Mouse (Mus musculus): ENCODE results near the gene Myh1. TPM values are rescaled to one million over a fixed set of nuclear protein-coding genes. Genes with fewer than 3 reads are reported as not detected.

The Myh1 gene
- polyA plus RNA-seq, 1 experiment from 2014 or later = 0.14 TPM

- no peaks in the 10 kb centered on the region for H3K27me3 ChIP-seq (ENCODE audit: control insufficient read depth, insufficient read depth, low read depth, low read length)
- H3K4me1 ChIP-seq (ENCODE audit: control insufficient read depth, low read depth, low read length) = no peaks in the 10 kb centered on the region
- H3K9me3 ChIP-seq (replicated peaks; ENCODE audit: control insufficient read depth, low read length) = no peaks in the 10 kb centered on the region
- 77% methylated on average over 4 of the region's 4 CpGs for WGBS (ENCODE audit: insufficient replicate concordance)
- no peak overlapping the region for H3K4me2 ChIP-seq (ENCODE audit: low read depth, low read length)
- ATAC-seq (ENCODE audit: low read depth) = no peak
- no peak overlapping the region for H3K4me3 ChIP-seq (ENCODE audit: low read depth, low read length)
- H3K27ac ChIP-seq (ENCODE audit: low read length) = no peak overlapping the region
- no peaks in the 10 kb centered on the region for H3K36me3 ChIP-seq (ENCODE audit: control insufficient read depth, insufficient read depth)
- H3K9ac ChIP-seq (ENCODE audit: low read depth, low read length) = no peak overlapping the region
These were observed 53.8 kb downstream of the Myh1 start for GRCm38 (mm10) chr11:67253691-67254090.

- Histone ChIP-seq H3K4me3 (ENCODE audit: low read depth, low read length) (no peak overlapping the region), H3K27me3 (ENCODE audit: control insufficient read depth, insufficient read depth, low read depth, low read length) (no peaks in the 10 kb centered on the region), H3K4me1 (ENCODE audit: control insufficient read depth, low read depth, low read length) (no peaks in the 10 kb centered on the region), H3K4me2 (ENCODE audit: low read depth, low read length) (no peak overlapping the region), H3K9me3 (replicated peaks; ENCODE audit: control insufficient read depth, low read length) (no peaks in the 10 kb centered on the region), H3K9ac (ENCODE audit: low read depth, low read length) (no peak overlapping the region), H3K36me3 (ENCODE audit: control insufficient read depth, insufficient read depth) (no peaks in the 10 kb centered on the region), H3K27ac (ENCODE audit: low read length) (no peak overlapping the region)
- WGBS (ENCODE audit: insufficient replicate concordance) = 67% methylated on average over 7 of the region's 7 CpGs
- no peak for ATAC-seq (ENCODE audit: low read depth)
These were observed 57.2 kb downstream of the Myh1 start for GRCm38 (mm10) chr11:67257048-67257447.

GRCm38 (mm10) chr11:67260956-67261355 is 61.1 kb downstream of the Myh1 start:
- 45% methylated on average over 6 of the region's 6 CpGs for WGBS (ENCODE audit: insufficient replicate concordance)

More at GRCm38 (mm10) chr11:67260956-67261355, 61.1 kb downstream of the Myh1 start:
- Histone ChIP-seq H3K27ac (ENCODE audit: low read length) (no peak overlapping the region), H3K9ac (ENCODE audit: low read depth, low read length) (no peak overlapping the region), H3K36me3 (ENCODE audit: control insufficient read depth, insufficient read depth) (no peaks in the 10 kb centered on the region), H3K4me2 (ENCODE audit: low read depth, low read length) (no peak overlapping the region), H3K9me3 (replicated peaks; ENCODE audit: control insufficient read depth, low read length) (no peaks in the 10 kb centered on the region), H3K4me1 (ENCODE audit: control insufficient read depth, low read depth, low read length) (no peaks in the 10 kb centered on the region), H3K27me3 (ENCODE audit: control insufficient read depth, insufficient read depth, low read depth, low read length) (no peaks in the 10 kb centered on the region), H3K4me3 (ENCODE audit: low read depth, low read length) (no peak overlapping the region)
- no peak for ATAC-seq (ENCODE audit: low read depth)

Other genes with a start within 250 kb of the Myh1 start
- not detected in 2 replicates for gene Tmem238l, start 243.4 kb upstream of the Myh1 start, polyA plus RNA-seq (2015; fragmentation: Nextera tagmentation; extraction: Ambion mirVana)
- 2.6 and 3.3 TPM in 2 replicates for gene Tmem220, start 174.9 kb upstream of the Myh1 start, polyA plus RNA-seq (2015; fragmentation: Nextera tagmentation; extraction: Ambion mirVana)
- 9.4 and 10.2 TPM in 2 replicates for gene Adprm, start 147.5 kb upstream of the Myh1 start, polyA plus RNA-seq (2015; fragmentation: Nextera tagmentation; extraction: Ambion mirVana)
- 5.0 and 5.5 TPM in 2 replicates for gene Sco1, start 147.4 kb upstream of the Myh1 start, polyA plus RNA-seq (2015; fragmentation: Nextera tagmentation; extraction: Ambion mirVana)
- gene Myh3, start 121.8 kb upstream of the Myh1 start, polyA plus RNA-seq (2015; fragmentation: Nextera tagmentation; extraction: Ambion mirVana) = 3.6 and 7.0 TPM in 2 replicates
- gene Myh2, start 29.0 kb upstream of the Myh1 start, polyA plus RNA-seq (2015; fragmentation: Nextera tagmentation; extraction: Ambion mirVana) = not detected in 2 replicates
- gene Myh4, start 38.0 kb downstream of the Myh1 start, polyA plus RNA-seq (2015; fragmentation: Nextera tagmentation; extraction: Ambion mirVana) = 0.07 and 0.20 TPM in 2 replicates
- gene Myh8, start 77.1 kb downstream of the Myh1 start, polyA plus RNA-seq (2015; fragmentation: Nextera tagmentation; extraction: Ambion mirVana) = 8.0 and 20.5 TPM in 2 replicates
- gene Myh13, start 121.6 kb downstream of the Myh1 start, polyA plus RNA-seq (2015; fragmentation: Nextera tagmentation; extraction: Ambion mirVana) = not detected in 2 replicates